Mouse (Mus musculus) bone marrow, adult 2 months (tissue): ENCODE data around the gene Rpl6.
A peak's percentile ranks its signal among the peaks of the same experiment; 100 is the strongest.

Experiments used
- CTCF ChIP-seq: fragments of 200-500 bp; IDR thresholded peaks from 2 replicates; pipeline ENCODE4 v1.5.1; 2011; ENCODE audit warnings: low read length, control low read depth; ENCODE audit not compliant: control insufficient read depth, insufficient read depth
- POLR2A ChIP-seq: fragments of 200-500 bp; IDR thresholded peaks from 2 replicates; pipeline ENCODE4 v1.6.1; 2011; ENCODE audit warnings: low read depth, mild to moderate bottlenecking, control low read depth, low read length, borderline replicate concordance; ENCODE audit not compliant: control insufficient read depth

DNA sequence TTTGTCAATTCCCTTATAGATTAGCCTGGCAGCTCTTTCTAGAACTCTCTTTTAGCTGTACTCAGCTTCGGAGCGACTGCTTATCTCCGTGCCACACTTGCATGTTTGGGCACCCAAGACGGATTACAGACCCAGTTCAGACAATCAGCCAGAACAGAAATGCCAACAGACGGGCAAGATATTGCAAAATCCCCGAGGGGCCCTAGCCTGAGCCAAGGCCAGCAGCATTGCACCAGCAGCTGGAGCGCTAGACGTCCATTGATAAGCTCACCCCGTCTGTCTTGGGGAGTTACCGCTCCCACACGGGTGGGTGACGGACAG is 11.8 kb downstream of the Rpl6 start:
- TF ChIP-seq CTCF = no peak
- peak; percentile 57 for TF ChIP-seq POLR2A
